Mouse (Mus musculus) forebrain, embryonic 16.5 days (tissue): Measurements from ENCODE around the gene Mapt. TPM values are rescaled to one million over a fixed set of nuclear protein-coding genes. Genes with fewer than 3 reads are reported as not detected.

Source experiments
- ATAC-seq: fragments of 200-750 bp; cut with Nextera tagmentation; 2 replicates; pipeline ENCODE4 v1.8.0; 2017; ENCODE audit warnings: mild to moderate bottlenecking, moderate library complexity
- H3K27ac ChIP-seq: fragments of 300-500 bp; sonication (generic); 2 replicates; pipeline ENCODE4 v1.5.1; 2014; ENCODE audit warnings: low read length, control low read depth
- H3K27me3 ChIP-seq: fragments of 300-500 bp; sonication (generic); replicated peaks from 2 replicates; pipeline ENCODE4 v1.6.1; 2014; ENCODE audit warnings: low read length; ENCODE audit not compliant: control insufficient read depth, insufficient read depth
- H3K36me3 ChIP-seq: fragments of 300-500 bp; sonication (generic); 2 replicates; pipeline ENCODE4 v1.6.1; 2014; ENCODE audit not compliant: control insufficient read depth, insufficient read depth
- H3K4me1 ChIP-seq: fragments of 300-500 bp; sonication (generic); replicated peaks from 2 replicates; pipeline ENCODE4 v1.6.1; 2014; ENCODE audit warnings: low read length; ENCODE audit not compliant: control insufficient read depth, insufficient read depth
- H3K4me2 ChIP-seq: fragments of 300-500 bp; sonication (generic); 2 replicates; pipeline ENCODE4 v1.6.1; 2014; ENCODE audit warnings: mild to moderate bottlenecking, low read length, control low read depth
- H3K4me3 ChIP-seq: fragments of 300-500 bp; sonication (generic); replicated peaks from 2 replicates; pipeline ENCODE4 v1.5.1; 2014; ENCODE audit warnings: mild to moderate bottlenecking, low read length, control low read depth
- H3K9ac ChIP-seq: fragments of 300-500 bp; sonication (generic); replicated peaks from 2 replicates; pipeline ENCODE4 v1.6.1; 2014; ENCODE audit warnings: low read depth, low read length, control low read depth
- H3K9me3 ChIP-seq: fragments of 300-500 bp; sonication (generic); 2 replicates; pipeline ENCODE4 v1.6.1; 2016; ENCODE audit warnings: low read length; ENCODE audit not compliant: control insufficient read depth
- WGBS: fragments of 180-500 bp; shearing (Covaris S2); extraction: QIAGEN DNeasy Blood & Tissue Kit; methylation state at CpG from one replicate; pipeline ENCODE4 v1.1.7; 2014; 5-methylcytosine and 5-hydroxymethylcytosine counted together
- polyA plus RNA-seq: library from polyadenylated mRNA; unstranded; fragments of >200 nt; fragmentation: Nextera tagmentation; extraction: Ambion mirVana; gene quantifications from 2 replicates; pipeline ENCODE4 v1.2.1, GENCODE M21; 2015

Gene Mapt
- polyA plus RNA-seq, 1 experiment from 2014 or later, result 864 TPM

DNA sequence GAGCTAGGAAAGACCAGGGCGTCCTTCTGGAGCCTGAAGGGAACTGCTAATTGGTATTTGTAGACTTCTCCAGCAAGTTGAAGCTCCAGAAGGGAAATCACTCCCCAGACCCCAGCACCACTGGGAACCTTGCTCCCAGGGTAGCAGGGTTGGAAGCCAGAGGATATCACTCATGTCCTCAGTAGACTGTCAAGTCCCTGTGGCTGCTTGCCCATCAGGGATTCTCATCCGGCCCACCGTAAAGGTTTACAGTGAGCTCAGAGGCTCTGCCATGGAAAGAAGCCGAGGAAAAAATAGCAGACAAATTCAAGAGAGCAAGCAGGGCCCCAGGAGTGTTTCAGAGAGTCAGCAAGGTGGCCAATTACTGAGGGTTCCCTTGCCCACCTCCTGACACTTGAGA, 47.9 kb downstream of the Mapt start:
- Histone ChIP-seq H3K36me3 (peaks cover 5% of the 10 kb centered on the region; the same call in 1 of the 2 replicates), H3K4me2 (no peak overlapping the region), H3K4me3 (no peak overlapping the region), H3K27me3 (no peaks in the 10 kb centered on the region), H3K27ac (no peak overlapping the region), H3K9ac (no peak overlapping the region), H3K9me3 (no peaks in the 10 kb centered on the region), H3K4me1 (no peaks in the 10 kb centered on the region)
- ATAC-seq, result no peak
- WGBS, result 78% methylated on average over 4 of the region's 4 CpGs

DNA sequence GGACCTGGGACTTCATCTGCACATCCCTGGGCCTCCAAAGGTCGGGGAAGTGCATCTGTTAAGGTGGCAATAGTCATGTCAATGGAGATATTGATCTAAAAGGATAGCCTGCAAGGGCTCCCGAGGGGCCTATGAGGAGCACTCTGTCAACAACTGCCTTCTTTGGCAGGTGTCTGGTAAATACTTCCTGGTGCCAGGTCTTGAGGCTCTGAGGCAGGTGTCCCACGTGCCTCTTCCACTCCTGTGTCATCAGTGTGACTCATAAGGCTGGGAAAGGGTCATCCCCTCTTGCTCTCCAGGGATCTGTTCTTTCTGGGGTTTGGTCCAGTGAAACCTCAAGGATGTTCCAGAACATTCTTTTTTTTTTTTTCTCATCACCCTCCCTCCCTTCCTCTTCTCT, 48.3 kb downstream of the Mapt start:
- Histone ChIP-seq H3K4me1 (no peaks in the 10 kb centered on the region), H3K4me2 (no peak overlapping the region), H3K9ac (no peak overlapping the region), H3K4me3 (no peak overlapping the region), H3K27me3 (no peaks in the 10 kb centered on the region), H3K27ac (no peak overlapping the region), H3K9me3 (no peaks in the 10 kb centered on the region), H3K36me3 (peaks cover 8% of the 10 kb centered on the region; the same call in 1 of the 2 replicates)
- WGBS, result 70% methylated on average over 3 of the region's 3 CpGs
- ATAC-seq, result no peak

DNA sequence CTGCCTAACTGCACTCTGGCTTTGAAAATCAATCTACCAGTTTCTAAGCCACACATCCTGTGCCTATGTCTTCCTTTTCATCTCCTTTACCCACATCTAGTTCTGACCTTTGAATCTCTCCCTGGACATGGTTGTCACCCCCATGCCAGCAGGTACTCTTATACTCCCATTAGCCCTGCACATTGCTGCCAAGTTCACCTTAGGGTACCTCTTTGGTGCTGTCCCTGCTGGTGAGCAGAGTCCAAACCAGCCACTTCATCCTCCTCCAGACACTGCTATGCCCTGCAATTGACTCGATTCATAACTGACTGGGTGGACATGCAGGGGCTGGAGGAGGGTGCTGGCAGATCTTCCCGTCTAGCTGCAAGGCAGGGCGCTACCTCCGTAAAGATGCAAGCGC, 50.3 kb downstream of the Mapt start:
- Histone ChIP-seq H3K27me3 (no peaks in the 10 kb centered on the region), H3K9me3 (no peaks in the 10 kb centered on the region), H3K4me3 (no peak overlapping the region), H3K4me2 (no peak overlapping the region), H3K9ac (no peak overlapping the region), H3K27ac (no peak overlapping the region), H3K4me1 (no peaks in the 10 kb centered on the region), H3K36me3 (peaks cover 16% of the 10 kb centered on the region)
- ATAC-seq, result no peak
- WGBS, result 81% methylated on average over 5 of the region's 5 CpGs

DNA sequence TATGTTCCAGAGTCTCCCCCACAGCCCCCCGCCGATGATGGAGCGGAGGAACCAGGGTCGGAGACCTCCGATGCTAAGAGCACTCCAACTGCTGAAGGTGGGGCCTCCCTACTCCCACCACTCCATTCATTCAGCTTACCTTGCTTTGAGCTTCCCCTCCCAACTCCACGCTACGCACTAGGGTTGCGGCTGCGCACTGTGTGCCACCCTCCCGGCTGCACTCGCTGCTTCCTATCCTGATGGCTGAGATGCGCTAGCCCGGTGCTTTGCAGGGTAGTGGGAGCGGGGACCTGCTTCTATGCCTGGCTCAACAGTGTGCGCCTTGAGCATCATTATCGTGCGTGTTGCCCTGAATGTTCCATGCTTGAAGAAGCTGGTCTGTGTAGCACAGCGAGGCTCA, 55.9 kb downstream of the Mapt start:
- Histone ChIP-seq H3K36me3 (peaks cover 18% of the 10 kb centered on the region), H3K9ac (no peak overlapping the region)
- whole genome bisulfite sequencing, result 96% methylated on average over 18 of the region's 18 CpGs

GRCm38 (mm10) chr11:104288835-104289198, 57.6 kb downstream of the Mapt start:
- no peak for ATAC-seq
- 53% methylated on average over 6 of the region's 6 CpGs for WGBS
- no peak overlapping the region for H3K4me3 ChIP-seq
- H3K9ac ChIP-seq, result no peak overlapping the region
- peaks cover 11% of the 10 kb centered on the region; the same call in 1 of the 2 replicates for H3K4me1 ChIP-seq
- H3K9me3 ChIP-seq, result no peaks in the 10 kb centered on the region
- H3K27me3 ChIP-seq, result no peaks in the 10 kb centered on the region
- peaks cover 13% of the 10 kb centered on the region for H3K36me3 ChIP-seq
- H3K4me2 ChIP-seq, result no peak overlapping the region
- no peak overlapping the region for H3K27ac ChIP-seq

More for the DNA sequence above, 55.9 kb downstream of the Mapt start:
- ATAC-seq, result no peak
- Histone ChIP-seq H3K4me3 (no peak overlapping the region), H3K4me2 (no peak overlapping the region), H3K27me3 (no peaks in the 10 kb centered on the region), H3K27ac (no peak overlapping the region), H3K9me3 (no peaks in the 10 kb centered on the region), H3K4me1 (peaks cover 11% of the 10 kb centered on the region; the same call in 1 of the 2 replicates)

DNA sequence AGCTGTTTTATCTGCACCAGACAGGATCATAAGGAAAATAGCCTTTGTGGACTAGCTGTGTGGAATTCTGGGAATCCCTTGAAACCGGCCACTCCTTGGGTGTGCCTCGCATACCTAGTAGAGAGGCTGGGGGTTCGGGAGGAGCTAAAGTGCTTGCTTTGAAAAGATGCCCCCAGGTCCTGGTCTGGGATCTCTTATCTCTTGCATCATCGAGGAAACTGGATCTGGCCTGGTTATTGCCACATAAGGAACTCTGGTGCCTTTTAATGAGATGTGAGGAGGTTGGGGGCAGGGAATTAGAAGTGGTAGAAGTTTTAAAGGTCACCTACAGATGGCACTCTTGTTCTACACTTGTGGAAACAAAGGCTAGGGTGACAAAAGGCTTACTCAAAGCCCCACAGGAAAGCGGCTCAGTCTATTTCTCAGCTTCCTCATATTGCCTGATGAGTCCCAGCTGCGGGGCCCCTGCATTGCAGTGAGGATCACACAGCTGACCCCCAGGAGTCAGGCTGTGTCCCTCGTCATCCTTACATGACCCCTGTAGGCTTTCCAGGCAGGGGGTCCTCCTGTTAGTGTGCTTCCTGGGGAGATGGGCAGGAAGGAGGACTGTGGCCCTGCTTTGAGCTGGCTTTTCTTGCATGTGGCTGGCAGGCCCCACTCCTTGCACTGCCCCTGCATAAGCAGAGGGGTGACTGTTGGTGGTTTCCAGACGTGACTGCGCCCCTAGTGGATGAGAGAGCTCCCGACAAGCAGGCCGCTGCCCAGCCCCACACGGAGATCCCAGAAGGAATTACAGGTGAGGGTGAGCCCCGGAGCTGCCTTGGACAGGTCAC, 58.2 kb downstream of the Mapt start:
- H3K4me3 ChIP-seq, result no peak overlapping the region
- no peaks in the 10 kb centered on the region for H3K27me3 ChIP-seq
- H3K36me3 ChIP-seq, result peaks cover 12% of the 10 kb centered on the region
- no peaks in the 10 kb centered on the region for H3K9me3 ChIP-seq
- WGBS, result 19% methylated on average over 13 of the region's 13 CpGs
- no peak overlapping the region for H3K4me2 ChIP-seq
- peaks cover 11% of the 10 kb centered on the region; the same call in 1 of the 2 replicates for H3K4me1 ChIP-seq
- H3K9ac ChIP-seq, result no peak overlapping the region
- H3K27ac ChIP-seq, result no peak overlapping the region
- peak; percentile 53 for ATAC-seq

DNA sequence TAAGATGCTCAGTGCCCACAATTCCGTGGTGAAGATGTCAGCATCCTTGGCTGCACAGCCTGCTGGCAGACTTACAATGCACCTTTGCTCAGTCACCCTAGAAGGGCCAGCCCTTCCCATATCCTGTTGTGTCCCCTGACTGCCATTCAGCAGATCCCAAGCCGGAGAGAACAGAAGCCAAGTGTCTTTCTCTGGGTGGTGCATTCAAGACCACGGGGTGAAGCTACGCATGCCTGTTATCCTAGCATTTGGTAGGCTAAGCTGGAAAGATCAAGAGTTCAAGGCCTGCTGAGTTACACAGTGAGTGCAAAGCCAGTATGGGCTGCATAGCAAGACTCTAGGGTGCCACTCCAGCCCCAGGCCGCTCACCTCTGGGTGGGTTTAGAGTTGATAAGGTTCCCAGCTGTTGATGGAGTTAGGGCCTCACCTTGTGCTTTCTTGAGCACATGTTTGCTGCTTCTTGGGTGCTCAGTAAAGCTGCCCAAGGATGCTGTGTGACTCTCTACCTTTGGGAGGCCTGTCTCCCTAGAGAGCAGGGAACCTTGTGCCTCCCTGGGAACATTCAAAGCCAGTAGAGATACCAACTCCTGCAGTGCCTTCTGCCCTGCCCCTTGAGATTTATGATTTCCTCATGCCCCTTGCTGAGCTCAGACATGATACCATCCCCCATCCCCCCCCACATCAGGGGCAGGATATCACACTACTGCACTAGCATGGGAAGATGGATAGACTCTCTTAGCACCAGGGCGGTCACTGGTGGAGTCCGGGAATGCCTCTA, 61.4 kb downstream of the Mapt start:
- Histone ChIP-seq H3K27me3 (no peaks in the 10 kb centered on the region), H3K4me2 (no peak overlapping the region), H3K4me3 (no peak overlapping the region), H3K4me1 (peaks cover 11% of the 10 kb centered on the region; the same call in 1 of the 2 replicates), H3K9ac (no peak overlapping the region), H3K27ac (no peak overlapping the region), H3K9me3 (no peaks in the 10 kb centered on the region), H3K36me3 (peaks cover 17% of the 10 kb centered on the region)
- 84% methylated on average over 7 of the region's 7 CpGs for WGBS
- no peak for ATAC-seq

- H3K4me2 ChIP-seq, result no peak overlapping the region
- H3K9ac ChIP-seq, result no peak overlapping the region
- no peaks in the 10 kb centered on the region for H3K27me3 ChIP-seq
- H3K36me3 ChIP-seq, result peaks cover 17% of the 10 kb centered on the region
- H3K9me3 ChIP-seq, result no peaks in the 10 kb centered on the region
- WGBS, result 85% methylated on average over 9 of the region's 9 CpGs
- H3K4me1 ChIP-seq, result peaks cover 11% of the 10 kb centered on the region; the same call in 1 of the 2 replicates
- H3K4me3 ChIP-seq, result no peak overlapping the region
- no peak for ATAC-seq
- no peak overlapping the region for H3K27ac ChIP-seq
Measured at GRCm38 (mm10) chr11:104293241-104293640, 62.1 kb downstream of the Mapt start.

GRCm38 (mm10) chr11:104295145-104295544, 64.0 kb downstream of the Mapt start:
- Histone ChIP-seq H3K27me3 (no peaks in the 10 kb centered on the region), H3K9me3 (no peaks in the 10 kb centered on the region), H3K36me3 (peaks cover 26% of the 10 kb centered on the region), H3K27ac (no peak overlapping the region), H3K9ac (no peak overlapping the region), H3K4me1 (no peaks in the 10 kb centered on the region), H3K4me3 (no peak overlapping the region), H3K4me2 (no peak overlapping the region)
- WGBS, result 66% methylated on average over 5 of the region's 5 CpGs
- no peak for ATAC-seq
